Mouse (Mus musculus) heart, postnatal 0 days (tissue): ENCODE data around the gene Anpep.

Experiments used
- CTCF ChIP-seq: IDR thresholded peaks from 2 replicates; pipeline ENCODE4 v1.5.1; 2016; ENCODE audit warnings: antibody characterized with exemption, control low read depth, low read depth
- EP300 ChIP-seq: IDR thresholded peaks from 2 replicates; pipeline ENCODE4 v1.6.1; 2016; ENCODE audit warnings: antibody characterized with exemption, low read depth

- TF ChIP-seq CTCF: no peak
- no peak for TF ChIP-seq EP300
Observed at GRCm38 (mm10) chr7:79878455-79879025, 17.7 kb upstream of the Anpep start.
